ENCODE assay signal across 9 mouse cellular contexts in genomic region chr7:25333596-25334307, GRCm38 (mm10). TPM values are rescaled to one million over a fixed set of nuclear protein-coding genes. Genes with fewer than 3 reads are reported as not detected.
DNase-seq lines count a peak whose midpoint lies in the region; ATAC-seq and TF ChIP-seq lines count a peak whose summit lies in the region.
"Had no signal": no experiment of that assay in that cellular context is flagged by ENCODE, and none has a peak within 500 bp of the region (broad histone marks: within the 10 kb centered on the region; RNA-seq: fewer than 3 reads in every experiment).

No protein-coding gene starts in this region.

- peaks cover 49% of the 10 kb centered on the region for H3K36me3 ChIP-seq in forebrain, embryonic 15.5 days
- peaks cover 30% of the 10 kb centered on the region for H3K36me3 ChIP-seq in lung, embryonic 15.5 days
- H3K36me3 ChIP-seq: liver, embryonic 15.5 days had no signal

- intact Hi-C loops in heart, postnatal 36 days (cut with DNase I): loop anchor here (5.0 kb wide), 1 partner anchor 201 kb away; no protein-coding TSS in a partner anchor

- no peaks in the 10 kb centered on the region for H3K27me3 ChIP-seq in forebrain, embryonic 15.5 days
- no peaks in the 10 kb centered on the region for H3K27me3 ChIP-seq in lung, embryonic 15.5 days
- H3K27me3 ChIP-seq: liver, embryonic 15.5 days had no signal

- DNase-seq in MN1 (ENCODE audit: low spot score): peak; percentile 76
- peak; percentile 74 for DNase-seq in cerebellum, adult 11-12 months
- DNase-seq in heart, postnatal 36 days: peak; percentile 73 to 76
- DNase-seq in layer of hippocampus, adult 2 months (ENCODE audit: low spot score in 2 of 2): peak; percentile 45 to 60
- peak; percentile 72 for DNase-seq in ovary, postnatal 36 days (ENCODE audit: low spot score)
- DNase-seq in thymus, postnatal 25 days: peak; percentile 75

- H3K4me1 ChIP-seq in forebrain, embryonic 15.5 days: no peaks in the 10 kb centered on the region
- H3K4me1 ChIP-seq in lung, embryonic 15.5 days: no peaks in the 10 kb centered on the region

- H3K4me3 ChIP-seq in forebrain, embryonic 15.5 days: no peak overlapping the region
- no peak overlapping the region for H3K4me3 ChIP-seq in layer of hippocampus, adult 2 months
- no peak overlapping the region for H3K4me3 ChIP-seq in lung, embryonic 15.5 days
- H3K4me3 ChIP-seq: liver, embryonic 15.5 days had no signal

- no peaks in the 10 kb centered on the region for H3K9me3 ChIP-seq in forebrain, embryonic 15.5 days
- H3K9me3 ChIP-seq in lung, embryonic 15.5 days: no peaks in the 10 kb centered on the region
- H3K9me3 ChIP-seq: liver, embryonic 15.5 days had no signal

- ATAC-seq in forebrain, embryonic 15.5 days (replicated peaks): 0 out of 2 replicates have a peak, but pooled peaks have one; percentile 43
- ATAC-seq in lung, embryonic 15.5 days (ENCODE audit: borderline replicate concordance, extremely low read depth, low FRiP score, low TSS enrichment): peak; percentile 39

- no peak overlapping the region for H3K27ac ChIP-seq in forebrain, embryonic 15.5 days (replicated peaks)
- no peak overlapping the region for H3K27ac ChIP-seq in layer of hippocampus, adult 2 months
- H3K27ac ChIP-seq in lung, embryonic 15.5 days: no peak overlapping the region
- H3K27ac ChIP-seq: liver, embryonic 15.5 days had no signal

- H3K4me2 ChIP-seq in forebrain, embryonic 15.5 days (replicated peaks): no peak overlapping the region
- H3K4me2 ChIP-seq in lung, embryonic 15.5 days: no peak overlapping the region
- H3K4me2 ChIP-seq: liver, embryonic 15.5 days had no signal

- TF ChIP-seq CTCF in layer of hippocampus, adult 2 months (conservative IDR thresholded peaks at IDR 0.05): peak; percentile 83

- WGBS in forebrain, embryonic 15.5 days: 38% methylated on average over 16 of the region's 16 CpGs
- WGBS in lung, embryonic 15.5 days: 43% methylated on average over 16 of the region's 16 CpGs

- H3K9ac ChIP-seq in forebrain, embryonic 15.5 days (replicated peaks): no peak overlapping the region
- H3K9ac ChIP-seq in lung, embryonic 15.5 days: no peak overlapping the region
- H3K9ac ChIP-seq: liver, embryonic 15.5 days had no signal

RNA-seq across cellular contexts. Expression of gene Megf8, which starts 16.8 kb away (rescaled TPM):
- 22.3 and 23.3 TPM in 2 replicates for polyA plus RNA-seq in forebrain, embryonic 15.5 days (2015; fragmentation: Nextera tagmentation; extraction: Ambion mirVana)
- total RNA-seq in heart, postnatal 36 days (2021): 10 to 100 TPM; 30.4 to 31.1 TPM
- 100 to 1,000 TPM in 1 of 2 experiments, 10 to 100 TPM in 1; 96.9 to 100 TPM for total RNA-seq in layer of hippocampus, adult 2 months (2021)
- 12.7 and 13.5 TPM in 2 replicates for polyA plus RNA-seq in lung, embryonic 15.5 days (2015; fragmentation: Nextera tagmentation; extraction: Ambion mirVana)

RNA-seq across cellular contexts. Expression of gene Tmem145, which starts 27.8 kb away (rescaled TPM):
- 30.9 and 32.3 TPM in 2 replicates for polyA plus RNA-seq in forebrain, embryonic 15.5 days (2015; fragmentation: Nextera tagmentation; extraction: Ambion mirVana)
- total RNA-seq in heart, postnatal 36 days (2021): not detected
- total RNA-seq in layer of hippocampus, adult 2 months (2021): 10 to 100 TPM; 27.4 to 27.8 TPM
- polyA plus RNA-seq in lung, embryonic 15.5 days (2015; fragmentation: Nextera tagmentation; extraction: Ambion mirVana): 0.22 and 0.25 TPM in 2 replicates

RNA-seq across cellular contexts. Expression of gene Prr19, which starts 32.5 kb away (rescaled TPM):
- 1.6 and 2.1 TPM in 2 replicates for polyA plus RNA-seq in forebrain, embryonic 15.5 days (2015; fragmentation: Nextera tagmentation; extraction: Ambion mirVana)
- not detected for total RNA-seq in heart, postnatal 36 days (2021)
- total RNA-seq in layer of hippocampus, adult 2 months (2021): not detected
- polyA plus RNA-seq in lung, embryonic 15.5 days (2015; fragmentation: Nextera tagmentation; extraction: Ambion mirVana): 0.27 and 0.38 TPM in 2 replicates

RNA-seq across cellular contexts. Expression of gene Cnfn, which starts 35.8 kb away (rescaled TPM):
- not detected in 2 replicates for polyA plus RNA-seq in forebrain, embryonic 15.5 days (2015; fragmentation: Nextera tagmentation; extraction: Ambion mirVana)
- total RNA-seq in heart, postnatal 36 days (2021): not detected
- not detected for total RNA-seq in layer of hippocampus, adult 2 months (2021)
- polyA plus RNA-seq in lung, embryonic 15.5 days (2015; fragmentation: Nextera tagmentation; extraction: Ambion mirVana): 0.52 and 0.57 TPM in 2 replicates

RNA-seq across cellular contexts. Expression of gene Pafah1b3, which starts 36.0 kb away (rescaled TPM):
- 521 and 550 TPM in 2 replicates for polyA plus RNA-seq in forebrain, embryonic 15.5 days (2015; fragmentation: Nextera tagmentation; extraction: Ambion mirVana)
- total RNA-seq in heart, postnatal 36 days (2021): 1 to 10 TPM; 3.7 to 5.1 TPM
- total RNA-seq in layer of hippocampus, adult 2 months (2021): 10 to 100 TPM; 16.9 to 21.0 TPM
- 174 and 183 TPM in 2 replicates for polyA plus RNA-seq in lung, embryonic 15.5 days (2015; fragmentation: Nextera tagmentation; extraction: Ambion mirVana)

Comparison
In these comparisons a context has a peak if more than half of its experiments do, and no peak if none do; other contexts are left out.
1. RNA of gene Tmem145, which starts 27.8 kb away (total RNA-seq): 27.4 to 27.8 TPM in layer of hippocampus, adult 2 months; not detected in heart, postnatal 36 days; every median in the first group is over 10 times any median in the second.
2. Peak in every context shown above with its lines, with median percentiles within 50 percentile points of each other: DNase-seq.